In genomic region chr12:119169828-119170539, GRCm38 (mm10) we compare ENCODE assay signal across 18 mouse cellular contexts.
DNase-seq lines count a peak whose midpoint lies in the region; ATAC-seq and TF ChIP-seq lines count a peak whose summit lies in the region.
"Had no signal": no experiment of that assay in that cellular context is flagged by ENCODE, and none has a peak within 500 bp of the region (broad histone marks: within the 10 kb centered on the region; RNA-seq: fewer than 3 reads in every experiment).

No protein-coding gene starts in this region.

- 67% methylated on average over 4 of the region's 4 CpGs for WGBS in embryonic facial prominence, embryonic 14.5 days
- 87% methylated on average over 4 of the region's 4 CpGs for WGBS in embryonic facial prominence, embryonic 10.5 days
- 39% methylated on average over 4 of the region's 4 CpGs for whole genome bisulfite sequencing in lung, embryonic 14.5 days
- WGBS in heart, embryonic 11.5 days (ENCODE audit: insufficient replicate concordance), result 80% methylated on average over 4 of the region's 4 CpGs

- peak; percentile 5 for DNase-seq in embryonic facial prominence, embryonic 14.5 days (ENCODE audit: low spot score)
- DNase-seq in embryonic facial prominence, embryonic 10.5 days (ENCODE audit: low spot score), result no peak
- peak; percentile 68 for DNase-seq in lung, embryonic 14.5 days
- no peak for DNase-seq in lung, postnatal 4 days
- peak; percentile 50 for DNase-seq in NIH3T3 (ENCODE audit: low read depth)
- no peak for DNase-seq in thymus, postnatal 10 days (ENCODE audit: low spot score in 2 of 2)
- DNase-seq: adrenal gland, postnatal 10 days; B cell, adult 2 months; heart, adult 18-20 months; kidney, adult 9 months; layer of hippocampus, postnatal 36 days; liver, postnatal 0 days had no signal

- H3K36me3 ChIP-seq in embryonic facial prominence, embryonic 14.5 days (ENCODE audit: control insufficient read depth, insufficient read depth, low read length), result peaks cover 11% of the 10 kb centered on the region; the same call in 1 of the 2 replicates
- peaks cover 24% of the 10 kb centered on the region for H3K36me3 ChIP-seq in embryonic facial prominence, embryonic 10.5 days (replicated peaks)
- H3K36me3 ChIP-seq in lung, embryonic 14.5 days (ENCODE audit: insufficient read depth), result peaks cover 9% of the 10 kb centered on the region
- 0 out of 2 replicates have a peak, but pooled peaks cover 3% of the 10 kb centered on the region for H3K36me3 ChIP-seq in heart, embryonic 11.5 days (ENCODE audit: control insufficient read depth, insufficient read depth, low read length)

- no peaks in the 10 kb centered on the region for H3K27me3 ChIP-seq in embryonic facial prominence, embryonic 14.5 days (replicated peaks; ENCODE audit: control insufficient read depth, insufficient read depth, low read length)
- H3K27me3 ChIP-seq in embryonic facial prominence, embryonic 10.5 days (replicated peaks; ENCODE audit: low read depth, poor library complexity, severe bottlenecking), result no peaks in the 10 kb centered on the region
- H3K27me3 ChIP-seq in lung, embryonic 14.5 days (ENCODE audit: insufficient read depth, low read length), result no peaks in the 10 kb centered on the region
- no peaks in the 10 kb centered on the region for H3K27me3 ChIP-seq in heart, embryonic 11.5 days (ENCODE audit: control insufficient read depth, insufficient read depth, low read length)
- H3K27me3 ChIP-seq: limb, embryonic 13.5 days; Patski had no signal

- no peak for ATAC-seq in embryonic facial prominence, embryonic 14.5 days (ENCODE audit: low read depth)
- ATAC-seq in lung, embryonic 14.5 days (ENCODE audit: insufficient read depth), result peak; percentile 20; the same call in 1 of the 2 replicates
- peak; percentile 70 for ATAC-seq in megakaryocyte progenitor cell, adult 5-6 weeks (replicated peaks; ENCODE audit: poor library complexity)
- ATAC-seq in heart, embryonic 11.5 days (replicated peaks; ENCODE audit: insufficient number of reproducible peaks, low FRiP score, low TSS enrichment), result no peak
- ATAC-seq: liver, postnatal 0 days; Patski had no signal

- no peaks in the 10 kb centered on the region for H3K9me3 ChIP-seq in embryonic facial prominence, embryonic 14.5 days (ENCODE audit: control insufficient read depth, low read length)
- H3K9me3 ChIP-seq in embryonic facial prominence, embryonic 10.5 days, result no peaks in the 10 kb centered on the region
- H3K9me3 ChIP-seq in lung, embryonic 14.5 days (ENCODE audit: low read depth, low read length), result no peaks in the 10 kb centered on the region
- no peaks in the 10 kb centered on the region for H3K9me3 ChIP-seq in heart, embryonic 11.5 days (replicated peaks; ENCODE audit: control insufficient read depth, low read length)
- H3K9me3 ChIP-seq: hindbrain, embryonic 10.5 days; limb, embryonic 13.5 days; midbrain, embryonic 10.5 days had no signal

- H3K4me1 ChIP-seq in embryonic facial prominence, embryonic 14.5 days (ENCODE audit: control insufficient read depth, insufficient read depth, low read length), result no peaks in the 10 kb centered on the region
- no peaks in the 10 kb centered on the region for H3K4me1 ChIP-seq in embryonic facial prominence, embryonic 10.5 days
- no peaks in the 10 kb centered on the region for H3K4me1 ChIP-seq in lung, embryonic 14.5 days (ENCODE audit: insufficient read depth)
- H3K4me1 ChIP-seq in heart, embryonic 11.5 days (ENCODE audit: control insufficient read depth, insufficient read depth, low read length), result peaks cover 2% of the 10 kb centered on the region; the same call in 1 of the 2 replicates
- H3K4me1 ChIP-seq: hindbrain, embryonic 10.5 days; midbrain, embryonic 10.5 days had no signal

- 0 out of 2 replicates have a peak, but pooled peaks have one; percentile 19 for TF ChIP-seq CTCF in lung, embryonic 14.5 days (IDR thresholded peaks at IDR 0.05; ENCODE audit: low read depth)

- no peak overlapping the region for H3K9ac ChIP-seq in embryonic facial prominence, embryonic 14.5 days (ENCODE audit: low read depth, low read length)
- no peak overlapping the region for H3K9ac ChIP-seq in lung, embryonic 14.5 days
- H3K9ac ChIP-seq in heart, embryonic 11.5 days (ENCODE audit: low read depth, low read length), result no peak overlapping the region
- H3K9ac ChIP-seq: limb, embryonic 13.5 days; liver, postnatal 0 days had no signal

- H3K4me2 ChIP-seq in embryonic facial prominence, embryonic 14.5 days (ENCODE audit: low read depth, low read length), result no peak overlapping the region
- no peak overlapping the region for H3K4me2 ChIP-seq in lung, embryonic 14.5 days
- no peak overlapping the region for H3K4me2 ChIP-seq in heart, embryonic 11.5 days
- H3K4me2 ChIP-seq: limb, embryonic 13.5 days had no signal

- no peak overlapping the region for H3K27ac ChIP-seq in embryonic facial prominence, embryonic 14.5 days (replicated peaks; ENCODE audit: low read depth, low read length)
- H3K27ac ChIP-seq in embryonic facial prominence, embryonic 10.5 days (replicated peaks), result no peak overlapping the region
- H3K27ac ChIP-seq in lung, embryonic 14.5 days (ENCODE audit: low read depth), result peak overlapping the region; percentile 20; the same call in 1 of the 2 replicates
- no peak overlapping the region for H3K27ac ChIP-seq in heart, embryonic 11.5 days (ENCODE audit: low read depth, low read length)
- H3K27ac ChIP-seq: hindbrain, embryonic 10.5 days; limb, embryonic 13.5 days; midbrain, embryonic 10.5 days had no signal

- no peak overlapping the region for H3K4me3 ChIP-seq in embryonic facial prominence, embryonic 14.5 days (ENCODE audit: low read depth, low read length)
- H3K4me3 ChIP-seq in embryonic facial prominence, embryonic 10.5 days, result no peak overlapping the region
- no peak overlapping the region for H3K4me3 ChIP-seq in lung, embryonic 14.5 days (ENCODE audit: low read depth, low read length)
- H3K4me3 ChIP-seq in heart, embryonic 11.5 days (ENCODE audit: low read depth, low read length), result no peak overlapping the region
- H3K4me3 ChIP-seq: hindbrain, embryonic 10.5 days; limb, embryonic 13.5 days; midbrain, embryonic 10.5 days had no signal

Comparison
In these comparisons a context has a peak if more than half of its experiments do, and no peak if none do; other contexts are left out.
1. DNase-seq: peak in embryonic facial prominence, embryonic 14.5 days (single experiment), lung, embryonic 14.5 days (single experiment) and NIH3T3 (single experiment); none in embryonic facial prominence, embryonic 10.5 days (single experiment), lung, postnatal 4 days (0 of 2) and thymus, postnatal 10 days (0 of 2).
2. ATAC-seq: peak in lung, embryonic 14.5 days (single experiment) and megakaryocyte progenitor cell, adult 5-6 weeks (single experiment); none in embryonic facial prominence, embryonic 14.5 days (single experiment) and heart, embryonic 11.5 days (single experiment).